8 mouse cellular contexts compared by ENCODE assay signal in the genomic region with DNA sequence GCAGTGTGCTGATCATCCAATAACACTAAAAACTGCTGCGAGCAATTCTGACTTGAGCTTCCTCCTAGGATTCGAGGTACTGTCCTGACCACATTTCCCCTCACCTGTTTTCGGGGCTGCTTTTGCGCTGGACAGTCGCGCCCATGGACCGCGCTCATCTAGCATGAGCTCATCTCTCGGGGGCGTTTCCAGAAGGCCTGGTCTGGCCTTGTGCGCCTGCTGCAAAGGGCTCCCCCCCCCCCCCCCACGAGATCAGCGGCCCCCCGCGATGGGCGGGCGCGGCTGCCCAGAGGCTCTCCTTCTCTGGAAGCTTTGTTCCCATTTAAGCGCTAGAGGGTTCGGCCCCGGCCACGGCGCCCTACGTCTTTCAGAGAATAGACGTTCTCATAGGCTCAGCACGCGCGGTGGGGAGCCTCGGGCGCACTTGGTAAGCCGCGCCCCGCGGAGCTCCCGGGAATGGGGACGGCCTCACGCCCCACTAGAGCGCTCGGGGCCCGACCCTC. TPM values are rescaled to one million over a fixed set of nuclear protein-coding genes. Genes with fewer than 3 reads are reported as not detected.
A peak's percentile ranks its signal among the peaks of the same experiment; 100 is the strongest.
DNase-seq lines count a peak whose midpoint lies in the region; ATAC-seq and TF ChIP-seq lines count a peak whose summit lies in the region.

No protein-coding gene starts in this region.

- peak overlapping the region; percentile 72 for H3K4me2 ChIP-seq in heart, embryonic 13.5 days
- H3K4me2 ChIP-seq in intestine, embryonic 14.5 days (ENCODE audit: low read length) = peak overlapping the region; percentile 84
- peak overlapping the region; percentile 53 for H3K4me2 ChIP-seq in neural tube, embryonic 11.5 days (ENCODE audit: low read depth)

- peak overlapping the region; percentile 97 for H3K4me3 ChIP-seq in heart, embryonic 13.5 days
- peak overlapping the region; percentile 69 for H3K4me3 ChIP-seq in bone marrow macrophage, adult 2 months (ENCODE audit: insufficient read depth, low read length)
- peak overlapping the region; percentile 77 for H3K4me3 ChIP-seq in intestine, embryonic 14.5 days (ENCODE audit: low read depth, low read length)
- peak overlapping the region; percentile 97 for H3K4me3 ChIP-seq in neural tube, embryonic 11.5 days (ENCODE audit: low read depth, low read length)

- peaks cover 22% of the 10 kb centered on the region for H3K4me1 ChIP-seq in heart, embryonic 13.5 days
- peaks cover 3% of the 10 kb centered on the region for H3K4me1 ChIP-seq in bone marrow macrophage, adult 2 months (ENCODE audit: control insufficient read depth, insufficient read depth, low read length)
- peaks cover 6% of the 10 kb centered on the region; the same call in 1 of the 2 replicates for H3K4me1 ChIP-seq in intestine, embryonic 14.5 days (replicated peaks; ENCODE audit: control insufficient read depth, insufficient read depth, low read length)
- H3K4me1 ChIP-seq in neural tube, embryonic 11.5 days (ENCODE audit: control insufficient read depth, insufficient read depth, low read length) = peaks cover 6% of the 10 kb centered on the region; the same call in 1 of the 2 replicates

- peak; percentile 43; the same call in 1 of the 2 replicates for ATAC-seq in heart, embryonic 13.5 days (ENCODE audit: extremely low read depth, insufficient number of reproducible peaks, low FRiP score, low TSS enrichment)
- ATAC-seq in intestine, embryonic 14.5 days (replicated peaks; ENCODE audit: low FRiP score, low TSS enrichment, low read depth) = peak; percentile 49
- ATAC-seq in neural tube, embryonic 11.5 days (ENCODE audit: insufficient read depth, low FRiP score, low TSS enrichment) = peak; percentile 35

- no peak for TF ChIP-seq CTCF in bone marrow macrophage, adult 2 months (IDR thresholded peaks at IDR 0.05; ENCODE audit: low read depth, low read length)

- peak overlapping the region; percentile 93 for H3K9ac ChIP-seq in heart, embryonic 13.5 days
- peak overlapping the region; percentile 93 for H3K9ac ChIP-seq in intestine, embryonic 14.5 days (ENCODE audit: low read length)
- peak overlapping the region; percentile 93 for H3K9ac ChIP-seq in neural tube, embryonic 11.5 days (ENCODE audit: low read length)

- no peaks in the 10 kb centered on the region for H3K9me3 ChIP-seq in heart, embryonic 13.5 days
- H3K9me3 ChIP-seq in intestine, embryonic 14.5 days (ENCODE audit: control insufficient read depth, low read length) = no peaks in the 10 kb centered on the region
- H3K9me3 ChIP-seq in neural tube, embryonic 11.5 days (ENCODE audit: control insufficient read depth, low read length) = no peaks in the 10 kb centered on the region

- H3K27ac ChIP-seq in heart, embryonic 13.5 days (replicated peaks) = peak overlapping the region; percentile 100
- H3K27ac ChIP-seq in bone marrow macrophage, adult 2 months (ENCODE audit: insufficient read depth, low read depth, low read length) = peak overlapping the region; percentile 86
- peak overlapping the region; percentile 100 for H3K27ac ChIP-seq in intestine, embryonic 14.5 days (ENCODE audit: low read depth)
- H3K27ac ChIP-seq in neural tube, embryonic 11.5 days (ENCODE audit: low read depth, low read length) = peak overlapping the region; percentile 100

- no peak for DNase-seq in heart, adult 9 months (ENCODE audit: low spot score in 2 of 2)
- peak; percentile 88 for DNase-seq in 3T3-L1 (ENCODE audit: low read depth, low spot score)
- peak; percentile 91 for DNase-seq in intestine, embryonic 14.5 days (ENCODE audit: low spot score)
- no peak for DNase-seq in neural tube, embryonic 11.5 days (ENCODE audit: low spot score)
- no peak for DNase-seq in cerebellum, adult 18-20 months
- DNase-seq in cerebellum, postnatal 36 days = no peak

- no peaks in the 10 kb centered on the region for H3K36me3 ChIP-seq in heart, embryonic 13.5 days
- no peaks in the 10 kb centered on the region for H3K36me3 ChIP-seq in intestine, embryonic 14.5 days (ENCODE audit: control insufficient read depth, insufficient read depth, low read length)
- H3K36me3 ChIP-seq in neural tube, embryonic 11.5 days (ENCODE audit: control insufficient read depth, insufficient read depth, low read length) = no peaks in the 10 kb centered on the region

- under 1% methylated on average over 39 of the region's 40 CpGs for WGBS in heart, embryonic 13.5 days
- under 1% methylated on average over 38 of the region's 40 CpGs for WGBS in intestine, embryonic 14.5 days
- under 1% methylated on average over 36 of the region's 40 CpGs for WGBS in neural tube, embryonic 11.5 days

- no peaks in the 10 kb centered on the region for H3K27me3 ChIP-seq in heart, embryonic 13.5 days (replicated peaks)
- H3K27me3 ChIP-seq in intestine, embryonic 14.5 days (replicated peaks; ENCODE audit: control insufficient read depth, insufficient read depth, low read length) = no peaks in the 10 kb centered on the region
- H3K27me3 ChIP-seq in neural tube, embryonic 11.5 days (ENCODE audit: control insufficient read depth, insufficient read depth, low read length) = no peaks in the 10 kb centered on the region

- TF ChIP-seq POLR2A in bone marrow macrophage, adult 2 months (IDR thresholded peaks at IDR 0.05; ENCODE audit: borderline replicate concordance, low read depth, low read length) = no peak

RNA-seq across cellular contexts. Expression of a gene that starts 0.6 kb away (rescaled TPM):
- 36.7 and 39.3 TPM in 2 replicates for polyA plus RNA-seq in heart, embryonic 13.5 days (2015; fragmentation: Nextera tagmentation; extraction: Ambion mirVana)
- 34.7 and 39.2 TPM in 2 replicates for polyA plus RNA-seq in bone marrow macrophage, adult 2 months (2012; ENCODE audit: insufficient read depth, insufficient read length, missing spikeins)
- 63.9 and 66.0 TPM in 2 replicates for polyA plus RNA-seq in intestine, embryonic 14.5 days (2014; fragmentation: Nextera tagmentation; extraction: Ambion mirVana)
- 119 TPM in 2 replicates for polyA plus RNA-seq in neural tube, embryonic 11.5 days (2014; fragmentation: Nextera tagmentation; extraction: Ambion mirVana)

Comparison
In these comparisons a context has a peak if more than half of its experiments do, and no peak if none do; other contexts are left out.
1. DNase-seq: peak in 3T3-L1 (single experiment) and intestine, embryonic 14.5 days (single experiment); none in heart, adult 9 months (0 of 2), neural tube, embryonic 11.5 days (single experiment), cerebellum, adult 18-20 months (0 of 2) and cerebellum, postnatal 36 days (0 of 2).
2. Peak in every context shown above with its lines, with median percentiles within 50 percentile points of each other: ATAC-seq, H3K27ac ChIP-seq, H3K4me2 ChIP-seq, H3K4me3 ChIP-seq and H3K9ac ChIP-seq.